Mouse (Mus musculus) frontal cortex, postnatal 14 days (tissue): ENCODE data around the gene Igfbp7.

Source experiments
- DNase-seq, 2 experiments: peaks; one replicate each; pipeline ENCODE4 v3.0.0; 2022; ENCODE audit warnings: low spot score in 2 of 2

Gene Igfbp7

DNA sequence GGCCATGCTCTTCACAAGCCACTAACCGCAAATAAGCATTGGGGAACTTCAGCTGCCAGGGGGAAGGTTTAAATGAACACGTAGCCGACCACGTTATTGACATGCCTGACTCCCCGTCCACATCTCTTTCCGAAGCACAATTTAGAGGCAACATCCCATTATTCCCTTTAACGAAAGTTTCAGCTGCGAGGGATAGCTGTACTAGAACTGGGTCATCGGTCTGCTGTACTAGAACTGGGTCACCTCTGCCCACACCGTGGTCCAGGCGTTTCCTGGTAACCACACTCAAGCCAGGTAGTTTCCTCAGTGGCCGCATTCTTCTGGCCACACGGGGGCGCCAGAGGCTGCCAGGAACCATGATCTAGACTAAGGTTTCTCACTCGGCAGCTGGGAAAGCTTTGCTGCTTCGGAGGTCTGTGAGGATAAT, 53.5 kb downstream of the Igfbp7 start:
- DNase-seq: peak; percentile 73 to 88

- no peak for DNase-seq
These were observed 56.1 kb downstream of the Igfbp7 start for GRCm38 (mm10) chr5:77351691-77352090.

GRCm38 (mm10) chr5:77349971-77350658, 57.7 kb downstream of the Igfbp7 start:
- DNase-seq: no peak

DNA sequence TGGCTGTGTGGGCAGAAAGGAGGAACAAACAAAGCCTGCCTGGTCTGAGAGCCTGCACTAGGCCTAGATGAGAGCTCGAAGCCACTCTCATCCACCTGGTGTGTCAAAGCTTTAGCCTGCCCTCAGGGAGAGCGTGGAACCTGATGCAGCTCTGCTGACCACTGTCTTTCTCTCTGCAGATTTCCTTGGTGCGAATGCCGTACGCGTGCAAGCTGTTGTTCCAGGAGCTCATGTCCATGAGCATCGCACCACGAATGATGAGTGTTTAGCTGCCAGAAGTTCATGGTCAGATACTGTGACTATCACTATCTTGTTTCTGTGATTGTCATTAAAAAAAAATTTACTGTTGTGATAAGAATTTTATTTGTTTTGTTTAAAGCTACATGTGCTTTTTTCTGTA, 58.9 kb downstream of the Igfbp7 start:
- no peak for DNase-seq

DNA sequence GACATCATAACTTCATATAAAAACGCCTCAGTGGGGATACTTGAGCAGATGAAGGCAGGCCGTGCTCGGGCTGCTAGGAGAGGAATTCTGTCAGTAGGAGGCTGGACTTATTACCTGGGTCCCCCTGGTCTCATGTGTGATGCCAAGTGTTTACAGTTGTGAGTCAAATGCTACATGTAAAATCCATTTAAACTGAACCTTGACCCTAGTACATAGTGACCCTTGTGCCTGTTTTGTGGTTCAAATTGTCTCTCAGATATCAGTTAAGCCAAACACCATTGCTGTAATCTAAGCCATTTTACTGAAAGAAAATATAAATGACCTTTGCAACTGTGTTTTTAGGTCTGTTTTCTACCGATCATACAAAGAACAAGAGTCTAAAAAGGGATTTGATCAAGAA, 67.8 kb downstream of the Igfbp7 start:
- DNase-seq: no peak

DNA sequence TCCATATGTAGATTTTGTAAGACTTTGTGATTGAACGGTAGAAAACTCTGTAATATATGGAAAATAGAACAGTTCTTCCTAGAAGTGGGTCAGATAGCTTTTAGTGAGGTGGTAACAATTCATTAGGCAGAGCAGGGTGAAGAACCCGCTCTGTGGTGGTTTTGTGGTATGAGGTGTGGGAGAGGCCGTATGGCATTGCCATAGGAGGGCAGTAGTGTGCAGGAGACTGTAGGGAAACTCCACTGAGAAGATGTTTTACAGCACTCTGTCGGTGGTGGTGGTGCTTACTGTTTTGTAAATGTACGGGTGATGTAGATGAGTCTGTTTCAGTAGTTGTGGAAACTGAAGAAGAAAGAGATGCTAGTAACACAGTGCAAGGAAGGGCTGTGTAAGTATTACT, 77.7 kb downstream of the Igfbp7 start:
- DNase-seq: no peak

DNA sequence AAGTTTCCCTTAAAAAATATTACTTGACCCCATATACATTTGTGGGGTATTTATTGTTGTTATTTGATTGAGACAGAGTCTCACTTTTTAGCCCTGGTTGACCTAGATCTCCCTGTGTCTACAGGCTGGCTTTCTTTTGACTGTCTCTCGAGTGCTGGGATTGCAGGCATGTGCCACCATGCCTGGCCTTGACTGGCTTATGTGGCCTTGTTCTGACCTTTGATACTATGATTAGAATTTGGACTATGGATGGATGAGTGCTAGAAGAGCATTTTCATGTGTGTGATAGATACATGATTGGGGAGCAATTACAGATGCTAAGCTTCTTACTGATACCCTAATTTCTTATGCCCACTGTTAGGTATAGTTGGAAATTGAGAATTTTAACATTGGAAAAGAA, 82.9 kb downstream of the Igfbp7 start:
- DNase-seq: no peak

DNA sequence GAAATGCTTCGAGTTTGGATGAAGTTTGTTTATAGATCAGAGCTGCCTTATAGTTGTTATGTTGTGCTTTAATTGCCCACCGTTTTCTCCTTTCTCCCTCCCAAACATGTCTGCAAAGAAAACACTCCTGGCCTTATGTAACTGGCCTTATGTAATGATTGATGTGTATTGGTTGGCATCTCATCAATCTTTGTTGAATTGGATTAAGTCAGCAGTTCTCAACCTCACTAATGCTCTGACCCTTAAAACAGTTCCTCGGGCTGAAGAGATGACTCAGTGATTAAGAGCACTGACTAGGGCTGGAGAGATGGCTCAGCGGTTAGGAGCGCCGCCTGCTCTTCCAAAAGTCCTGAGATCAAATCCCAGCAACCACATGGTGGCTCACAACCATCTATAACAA, 92.9 kb downstream of the Igfbp7 start:
- DNase-seq: no peak

- no peak for DNase-seq
These were observed 93.6 kb downstream of the Igfbp7 start for GRCm38 (mm10) chr5:77314206-77314605.

DNA sequence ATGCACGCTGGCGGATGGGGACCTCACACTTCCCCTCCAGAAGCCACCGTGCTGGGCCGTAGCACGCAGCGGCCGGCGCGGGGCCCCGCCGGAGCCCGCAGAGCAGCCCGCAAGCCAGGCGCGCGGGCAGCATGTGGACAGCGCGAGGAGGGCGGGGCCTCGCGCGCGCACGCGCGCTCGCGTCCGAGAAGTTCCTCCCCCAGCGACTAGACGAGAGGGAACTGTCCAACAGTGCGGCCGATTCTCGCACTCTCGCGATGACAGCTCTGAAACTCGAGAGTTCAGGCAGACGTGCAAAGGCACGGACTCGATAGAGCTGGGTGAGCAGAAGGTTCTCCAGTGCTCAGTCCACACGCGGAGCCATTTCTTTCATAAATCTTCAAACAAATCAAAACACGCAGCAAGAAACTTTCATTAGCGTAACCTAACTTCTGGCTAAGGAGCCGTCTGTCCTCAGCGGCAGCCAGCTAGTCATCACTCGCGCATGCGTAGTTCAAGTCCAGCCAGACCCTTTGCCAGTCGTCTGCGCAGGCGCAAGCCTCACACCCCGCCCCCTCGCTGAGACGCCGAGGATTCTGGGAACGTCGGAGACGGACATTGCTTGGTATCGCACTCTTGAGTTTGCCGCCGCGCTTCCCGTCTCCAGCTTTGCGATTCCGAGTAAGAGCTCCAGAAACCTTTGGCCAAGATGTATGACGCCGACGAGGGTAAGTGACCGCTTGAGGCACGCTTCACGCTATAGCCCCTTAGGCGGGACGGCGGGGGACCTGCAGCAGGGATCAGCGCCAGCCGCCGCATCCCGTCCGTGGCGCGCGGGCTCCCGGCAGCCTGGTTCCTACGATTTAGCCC, 97.7 kb downstream of the Igfbp7 start, which contains the start of the genes Noa1 and Polr2b:
Gene Noa1 (minus strand): TSS at position 161 of the 849 bp plus-strand sequence.
Gene Polr2b (plus strand): TSS at position 224 of the 849 bp plus-strand sequence.
- DNase-seq: peak; percentile 97 to 99

- peak; percentile 6 to 24 for DNase-seq
These were observed 98.6 kb downstream of the Igfbp7 start for GRCm38 (mm10) chr5:77309051-77309906.

DNA sequence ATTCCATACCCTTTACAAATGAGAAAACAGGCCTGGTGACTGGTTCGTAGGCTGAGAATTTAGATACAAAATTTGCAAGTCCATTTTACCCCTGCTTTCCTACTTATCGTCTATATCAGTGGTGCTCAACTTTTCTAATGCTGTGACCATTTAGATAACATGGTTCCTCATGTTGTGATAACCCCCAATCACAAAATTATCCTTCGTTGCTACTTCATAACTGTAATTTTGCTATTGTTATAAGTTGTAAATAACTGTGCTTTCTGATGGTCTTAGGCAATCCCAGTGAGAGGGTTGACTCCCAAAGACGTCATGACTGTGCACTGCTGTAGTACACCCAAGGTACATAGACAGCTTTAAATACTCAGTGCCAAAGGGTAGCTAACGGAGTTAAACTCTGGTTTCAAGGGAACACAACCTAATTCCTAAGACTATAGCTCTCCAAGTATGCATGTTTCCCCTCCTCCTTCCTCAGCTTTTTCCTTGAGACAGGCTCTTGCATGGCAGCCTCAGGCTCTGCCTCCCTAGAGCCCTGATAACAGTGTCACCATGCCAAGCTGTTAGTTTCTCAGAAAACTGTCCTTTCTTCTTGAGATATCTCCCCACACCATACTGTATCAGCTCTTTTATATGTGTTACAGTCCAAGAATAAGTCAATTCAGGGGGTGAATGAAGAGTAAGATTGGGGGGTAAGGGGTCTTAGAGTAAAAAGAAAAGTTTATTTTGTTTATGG, 99.9 kb downstream of the Igfbp7 start:
- no peak for DNase-seq

- no peak for DNase-seq
These were observed 106.4 kb downstream of the Igfbp7 start for GRCm38 (mm10) chr5:77301296-77301903.

GRCm38 (mm10) chr5:77299486-77299885, 108.4 kb downstream of the Igfbp7 start:
- DNase-seq: no peak
